Mouse (Mus musculus) testis, adult 2 months (tissue): ENCODE measurements around the gene 9230102O04Rik.

Experiments
- CTCF ChIP-seq: fragments of 200-500 bp; IDR thresholded peaks from 2 replicates; pipeline ENCODE4 v1.5.1; 2012; ENCODE audit warnings: low read depth, mild to moderate bottlenecking, inconsistent platforms, low read length, moderate library complexity; ENCODE audit not compliant: control insufficient read depth, insufficient read depth, insufficient replicate concordance
- POLR2A ChIP-seq: fragments of 200-500 bp; IDR thresholded peaks from 2 replicates; pipeline ENCODE4 v1.6.1; 2012; ENCODE audit warnings: low read depth, mild to moderate bottlenecking, inconsistent platforms, low read length, moderate library complexity; ENCODE audit not compliant: control insufficient read depth

DNA sequence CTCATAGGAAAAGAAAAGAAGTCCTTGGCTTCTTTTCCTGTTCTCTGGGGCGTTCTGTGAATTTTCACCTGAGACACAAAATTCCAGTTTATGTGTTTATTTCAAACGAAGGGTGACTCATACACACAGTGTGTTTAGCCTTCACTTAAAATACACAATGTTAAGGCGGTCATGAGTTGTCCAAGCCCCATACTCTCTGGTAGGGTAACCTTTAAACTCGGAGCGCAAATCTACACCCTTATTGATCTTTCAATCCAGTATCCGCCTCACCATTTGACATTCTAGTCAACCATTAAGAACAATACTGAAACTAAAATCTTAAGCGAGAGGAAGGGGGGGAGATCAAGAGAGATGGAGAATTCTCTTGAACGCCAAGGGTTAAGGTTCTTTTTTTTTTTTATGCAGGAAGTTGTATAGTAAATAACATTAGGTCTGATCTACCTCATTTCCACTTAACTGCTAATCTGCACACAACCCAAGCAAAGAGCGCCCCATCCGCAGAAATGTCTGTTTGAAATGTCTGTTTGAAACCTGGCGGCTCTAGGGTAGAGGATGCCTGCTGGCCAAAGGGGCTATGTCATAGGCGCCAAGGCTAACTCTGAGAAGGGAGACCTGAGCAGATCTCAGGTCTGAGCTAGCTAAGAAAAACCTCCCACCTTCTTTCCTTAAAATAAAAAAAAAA, 13.5 kb downstream of the 9230102O04Rik start:
- TF ChIP-seq CTCF: no peak
- TF ChIP-seq POLR2A: no peak
